Mouse (Mus musculus) liver, postnatal 0 days (tissue): ENCODE data around the gene Plcb4. TPM values are rescaled to one million over a fixed set of nuclear protein-coding genes. Genes with fewer than 3 reads are reported as not detected.

Experiments used
- ATAC-seq: fragments of 200-750 bp; cut with Nextera tagmentation; 2 replicates; pipeline ENCODE4 v1.8.0; 2017; ENCODE audit warnings: mild to moderate bottlenecking, moderate library complexity
- DNase-seq: peaks from one replicate; pipeline ENCODE4 v3.0.0-alpha.2; 2016
- H3K27ac ChIP-seq: fragments of 300-500 bp; sonication (generic); 2 replicates; pipeline ENCODE4 v1.5.1; 2014; ENCODE audit warnings: antibody characterized with exemption, moderate library complexity, mild to moderate bottlenecking, low read depth
- H3K27me3 ChIP-seq: fragments of 300-500 bp; sonication (generic); 2 replicates; pipeline ENCODE4 v1.6.1; 2014; ENCODE audit warnings: low read length, control low read depth, mixed read lengths; ENCODE audit not compliant: insufficient read depth
- H3K36me3 ChIP-seq: fragments of 300-500 bp; sonication (generic); replicated peaks from 2 replicates; pipeline ENCODE4 v1.6.1; 2014; ENCODE audit warnings: mild to moderate bottlenecking, control low read depth, low read length, moderate library complexity, mixed read lengths; ENCODE audit not compliant: insufficient read depth
- H3K4me1 ChIP-seq: fragments of 300-500 bp; sonication (generic); 2 replicates; pipeline ENCODE4 v1.6.1; 2014; ENCODE audit warnings: antibody characterized with exemption, mild to moderate bottlenecking, control low read depth; ENCODE audit not compliant: insufficient read depth
- H3K4me2 ChIP-seq: fragments of 300-500 bp; sonication (generic); 2 replicates; pipeline ENCODE4 v1.6.1; 2014; ENCODE audit warnings: low read depth, mild to moderate bottlenecking, low read length, moderate library complexity, mixed read lengths
- H3K4me3 ChIP-seq: fragments of 300-500 bp; sonication (generic); 2 replicates; pipeline ENCODE4 v1.5.1; 2014; ENCODE audit warnings: low read depth, low read length
- H3K9ac ChIP-seq: fragments of 300-500 bp; sonication (generic); replicated peaks from 2 replicates; pipeline ENCODE4 v1.6.1; 2014; ENCODE audit warnings: mild to moderate bottlenecking, moderate library complexity
- H3K9me3 ChIP-seq: fragments of 300-500 bp; sonication (generic); 2 replicates; pipeline ENCODE4 v1.6.1; 2016; ENCODE audit warnings: mild to moderate bottlenecking, control low read depth, low read length, mixed read lengths
- CTCF ChIP-seq: sonication (generic); IDR thresholded peaks from 2 replicates; pipeline ENCODE4 v1.5.1; 2016; ENCODE audit warnings: antibody characterized with exemption, low read depth
- EP300 ChIP-seq: IDR thresholded peaks from 2 replicates; pipeline ENCODE4 v1.6.1; 2016; ENCODE audit warnings: antibody characterized with exemption, low read depth, mild to moderate bottlenecking
- WGBS: fragments of 180-500 bp; shearing (Covaris S2); extraction: QIAGEN DNeasy Blood & Tissue Kit; methylation state at CpG from one replicate; pipeline ENCODE4 v1.1.7; 2014; ENCODE audit not compliant: insufficient replicate concordance; 5-methylcytosine and 5-hydroxymethylcytosine counted together
- polyA plus RNA-seq: library from polyadenylated mRNA; unstranded; fragments of >200 nt; fragmentation: Nextera tagmentation; extraction: Ambion mirVana; gene quantifications from 2 replicates; pipeline ENCODE4 v1.2.1, GENCODE M21; 2015

The Plcb4 gene
- polyA plus RNA-seq, 1 experiment from 2014 or later: 2.8 TPM

DNA sequence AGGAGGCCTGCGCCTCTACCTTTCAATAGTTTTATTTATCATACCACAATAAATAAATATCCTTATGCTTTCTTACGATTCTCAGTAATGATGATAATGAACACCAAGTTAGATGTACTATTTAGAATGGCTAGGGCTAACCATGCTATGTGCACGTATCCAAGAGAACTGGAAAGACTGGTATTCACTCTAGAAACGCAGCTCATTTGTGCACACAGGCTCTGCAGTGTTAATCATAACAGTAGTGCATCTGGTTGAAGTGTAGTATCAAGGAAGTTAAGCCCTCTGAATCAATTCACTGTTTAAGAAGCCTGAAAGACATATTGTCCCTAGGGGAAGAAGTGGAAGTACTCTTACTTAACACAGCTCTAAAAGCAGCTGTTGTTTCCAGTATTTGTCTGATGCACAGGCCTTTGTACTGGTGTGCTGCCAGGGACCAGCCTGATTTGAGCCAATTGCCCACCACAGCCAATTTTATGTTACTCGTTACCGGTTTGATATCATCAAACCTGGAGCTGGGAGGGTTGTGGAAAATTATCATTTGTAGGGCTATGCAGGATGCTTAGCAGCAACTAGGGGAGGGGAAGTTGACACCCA lies 100.8 kb downstream of the Plcb4 start:
- Histone ChIP-seq H3K36me3 (no peaks in the 10 kb centered on the region), H3K9ac (no peak overlapping the region), H3K27ac (no peak overlapping the region), H3K27me3 (no peaks in the 10 kb centered on the region), H3K9me3 (no peaks in the 10 kb centered on the region), H3K4me3 (no peak overlapping the region), H3K4me1 (no peaks in the 10 kb centered on the region), H3K4me2 (no peak overlapping the region)
- no peak for DNase-seq
- no peak for TF ChIP-seq CTCF
- TF ChIP-seq EP300: no peak
- no peak for ATAC-seq
- 80% methylated on average over 6 of the region's 6 CpGs for WGBS

DNA sequence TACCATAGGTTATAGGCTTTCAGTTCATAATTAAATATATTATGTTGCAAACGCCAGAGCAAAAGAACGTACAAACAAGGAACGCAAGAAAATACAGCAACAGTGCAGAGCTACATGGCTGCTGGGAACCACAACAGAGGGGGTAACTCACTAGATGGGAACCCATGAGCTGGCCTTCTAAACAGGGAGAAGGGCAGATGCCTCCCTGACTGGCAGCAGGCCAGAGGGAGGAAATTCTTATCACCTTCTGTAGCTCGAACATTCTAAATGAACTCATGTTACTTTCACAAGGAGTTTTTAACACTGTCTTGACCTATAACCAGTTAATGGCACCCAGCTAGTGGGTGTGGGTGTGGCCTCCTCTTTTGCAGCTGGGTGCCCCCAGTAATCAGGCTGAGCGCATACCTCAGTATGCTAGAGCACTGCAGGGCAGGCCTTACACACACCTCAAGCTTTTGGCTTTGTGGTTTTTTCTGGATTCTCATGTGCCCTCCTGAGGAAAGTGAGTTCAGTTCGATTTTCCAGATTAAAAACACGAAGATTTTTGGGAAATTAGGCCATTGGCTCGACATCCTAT lies 102.5 kb downstream of the Plcb4 start:
- Histone ChIP-seq H3K9me3 (no peaks in the 10 kb centered on the region), H3K36me3 (no peaks in the 10 kb centered on the region), H3K4me1 (no peaks in the 10 kb centered on the region), H3K27me3 (no peaks in the 10 kb centered on the region), H3K9ac (no peak overlapping the region), H3K4me3 (no peak overlapping the region), H3K27ac (no peak overlapping the region), H3K4me2 (no peak overlapping the region)
- no peak for TF ChIP-seq CTCF
- TF ChIP-seq EP300: no peak
- ATAC-seq: no peak
- no peak for DNase-seq
- 67% methylated on average over 8 of the region's 8 CpGs for WGBS

DNA sequence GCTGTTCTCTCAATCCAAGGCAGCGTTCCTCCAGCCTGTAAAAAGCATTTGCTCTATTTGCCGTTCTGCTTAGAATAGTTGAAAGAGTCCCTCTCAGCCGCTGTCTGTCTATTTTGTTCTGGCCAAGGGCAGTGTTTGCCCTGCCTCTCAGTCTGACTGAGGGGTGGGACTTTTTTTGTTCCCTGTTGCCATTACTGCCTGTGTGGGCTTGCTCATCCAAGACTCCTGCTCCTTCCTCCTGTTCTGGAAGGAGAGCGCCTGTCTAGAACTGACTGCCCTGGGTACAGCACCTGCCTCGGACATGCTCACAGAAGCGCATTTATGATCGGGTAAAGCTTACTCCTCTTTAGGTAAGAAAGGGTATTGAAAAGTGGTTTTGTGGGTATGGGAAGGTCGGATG lies 105.9 kb downstream of the Plcb4 start:
- Histone ChIP-seq H3K27me3 (no peaks in the 10 kb centered on the region), H3K27ac (no peak overlapping the region), H3K4me2 (no peak overlapping the region), H3K4me1 (no peaks in the 10 kb centered on the region), H3K9ac (no peak overlapping the region; the same call in 1 of the 2 replicates), H3K9me3 (no peaks in the 10 kb centered on the region), H3K4me3 (no peak overlapping the region), H3K36me3 (no peaks in the 10 kb centered on the region)
- no peak for ATAC-seq
- no peak for TF ChIP-seq CTCF
- TF ChIP-seq EP300: no peak
- 67% methylated on average over 8 of the region's 8 CpGs for WGBS
- no peak for DNase-seq

DNA sequence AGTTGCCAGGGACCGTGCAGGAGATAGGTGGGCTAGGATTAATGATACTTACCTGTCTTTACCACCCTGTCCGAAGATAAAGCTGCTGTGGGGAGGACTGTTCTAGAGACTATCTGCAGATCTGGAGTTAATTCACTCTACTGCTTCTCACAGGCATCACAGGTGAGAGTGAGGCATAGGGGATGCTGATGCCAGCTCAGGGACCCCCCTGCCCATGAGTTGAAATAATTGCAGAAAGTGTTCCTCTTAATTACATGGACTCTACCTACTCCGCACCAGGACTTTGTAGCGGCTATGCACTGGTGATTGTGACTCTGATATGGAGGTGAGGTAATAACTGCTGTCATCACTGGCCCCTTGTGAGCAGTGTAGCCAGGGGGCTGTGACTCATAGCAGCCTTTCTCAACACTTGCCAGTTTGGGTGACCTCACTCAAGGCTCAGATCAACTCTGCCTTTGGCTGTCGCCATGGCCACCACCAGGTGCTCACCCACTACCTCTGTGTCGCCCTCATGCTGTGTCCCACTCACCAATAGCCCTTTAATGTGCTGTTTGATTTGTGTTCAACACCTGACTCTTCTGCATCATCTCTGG lies 107.8 kb downstream of the Plcb4 start:
- no peak overlapping the region for H3K4me3 ChIP-seq
- WGBS: 75% methylated on average over 6 of the region's 6 CpGs

DNA sequence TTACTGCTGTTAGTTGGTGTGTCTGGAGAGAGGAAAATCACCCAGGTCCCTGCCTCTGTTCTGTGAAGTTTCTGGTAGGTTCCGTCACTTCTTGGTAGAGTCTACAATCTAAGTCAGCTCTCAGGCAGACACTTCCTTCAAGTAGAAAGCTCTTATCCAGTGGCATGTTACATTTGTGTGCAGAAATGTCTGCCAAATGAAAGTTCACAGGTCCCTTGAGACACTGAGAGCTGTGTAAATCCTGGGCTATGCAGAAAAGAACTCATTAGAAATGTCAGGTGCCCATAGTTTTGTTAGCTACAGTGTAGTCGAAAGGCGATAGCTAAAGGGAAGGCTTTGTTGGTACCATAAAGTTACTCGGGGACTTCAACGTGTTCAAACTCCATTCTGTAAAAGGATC lies 108.7 kb downstream of the Plcb4 start:
- H3K9me3 ChIP-seq: no peaks in the 10 kb centered on the region
- ATAC-seq (no peak), DNase-seq (no peak)
- H3K4me1 ChIP-seq: no peaks in the 10 kb centered on the region
- H3K27me3 ChIP-seq: no peaks in the 10 kb centered on the region
- TF ChIP-seq EP300: no peak
- TF ChIP-seq CTCF: no peak
- 85% methylated on average over 5 of the region's 5 CpGs for WGBS
- H3K4me2 ChIP-seq: no peak overlapping the region
- no peak overlapping the region for H3K27ac ChIP-seq
- H3K36me3 ChIP-seq: no peaks in the 10 kb centered on the region
- no peak overlapping the region for H3K4me3 ChIP-seq
- no peak overlapping the region for H3K9ac ChIP-seq

More for the DNA sequence above, 107.8 kb downstream of the Plcb4 start:
- no peak overlapping the region for H3K9ac ChIP-seq
- TF ChIP-seq CTCF (no peak), EP300 (no peak)
- H3K27me3 ChIP-seq: no peaks in the 10 kb centered on the region
- no peak overlapping the region for H3K27ac ChIP-seq
- H3K36me3 ChIP-seq: no peaks in the 10 kb centered on the region
- no peaks in the 10 kb centered on the region for H3K9me3 ChIP-seq
- no peak overlapping the region for H3K4me2 ChIP-seq
- ATAC-seq (no peak), DNase-seq (no peak)
- no peaks in the 10 kb centered on the region for H3K4me1 ChIP-seq

DNA sequence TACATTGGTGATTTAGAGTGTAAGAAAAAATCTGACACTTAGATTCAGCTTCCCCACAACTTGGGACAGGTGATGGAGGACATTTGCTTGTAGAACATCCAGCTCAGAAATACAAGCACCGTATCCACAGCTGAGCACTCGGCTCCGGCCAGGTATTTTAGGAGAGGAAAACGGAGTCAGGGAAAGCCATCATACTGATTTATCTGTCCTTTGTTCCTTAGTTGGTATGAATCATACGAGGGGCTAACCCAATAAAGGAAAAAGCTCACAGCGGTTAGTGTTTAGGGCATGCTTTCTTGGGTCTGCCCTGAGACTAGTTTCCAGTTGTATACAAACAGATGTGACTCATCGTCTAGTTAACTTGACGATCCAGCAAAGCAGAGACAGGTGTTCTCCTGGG lies 110.9 kb downstream of the Plcb4 start:
- Histone ChIP-seq H3K27ac (no peak overlapping the region), H3K9me3 (no peaks in the 10 kb centered on the region), H3K4me3 (no peak overlapping the region), H3K4me1 (no peaks in the 10 kb centered on the region), H3K27me3 (no peaks in the 10 kb centered on the region), H3K36me3 (no peaks in the 10 kb centered on the region), H3K9ac (no peak overlapping the region), H3K4me2 (no peak overlapping the region)
- no peak for ATAC-seq
- 83% methylated on average over 8 of the region's 8 CpGs for WGBS
- no peak for TF ChIP-seq EP300
- no peak for TF ChIP-seq CTCF
- no peak for DNase-seq

DNA sequence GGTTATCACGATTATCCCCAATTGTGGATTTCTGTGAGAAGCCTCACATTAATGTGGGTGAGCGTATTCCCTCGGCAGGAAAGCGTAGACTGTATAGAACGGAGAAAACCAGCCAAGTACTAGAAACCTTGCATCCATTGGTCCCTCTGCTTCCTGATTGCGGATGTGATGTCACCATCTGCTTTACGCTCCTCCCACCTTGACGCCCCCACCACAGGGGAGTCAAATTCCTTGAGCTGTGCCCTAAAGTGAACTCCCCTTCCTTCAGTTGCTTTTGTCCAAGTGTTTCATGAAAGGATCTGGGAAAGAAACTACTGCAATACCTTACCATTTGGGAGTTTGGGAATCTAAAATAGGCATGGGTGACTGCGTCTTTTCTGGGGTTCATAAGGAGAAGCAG lies 111.4 kb downstream of the Plcb4 start:
- Histone ChIP-seq H3K9me3 (no peaks in the 10 kb centered on the region), H3K4me2 (no peak overlapping the region), H3K4me3 (no peak overlapping the region), H3K27me3 (no peaks in the 10 kb centered on the region), H3K27ac (no peak overlapping the region), H3K36me3 (no peaks in the 10 kb centered on the region), H3K4me1 (no peaks in the 10 kb centered on the region), H3K9ac (no peak overlapping the region)
- DNase-seq (no peak), ATAC-seq (no peak)
- WGBS: 80% methylated on average over 9 of the region's 9 CpGs
- TF ChIP-seq CTCF (no peak), EP300 (no peak)
